Mouse (Mus musculus) MEL (cell line): ENCODE measurements around the gene Wrb. TPM values are rescaled to one million over a fixed set of nuclear protein-coding genes. Genes with fewer than 3 reads are reported as not detected.
"Not testable (repeated sequence)": the region's sequence is repeated elsewhere in the genome, so short reads cannot be mapped to it uniquely, and the experiment has no call there.

Experiments
- DNase-seq: peaks from one replicate; pipeline ENCODE4 v3.0.0; 2011; ENCODE audit warnings: low read depth, low spot score
- H3K27ac ChIP-seq: 2 replicates; pipeline ENCODE4 v1.5.1; 2012; ENCODE audit warnings: low read depth, mild to moderate bottlenecking, control low read depth, low read length, moderate library complexity; ENCODE audit not compliant: control insufficient read depth
- H3K27me3 ChIP-seq, 2 experiments: fragments of 150-350 bp in 1 of 2; sonication (generic) in 1 of 2; 2 replicates each; pipeline ENCODE4 v1.6.1; 2012; ENCODE audit warnings: low read length in 2 of 2, mild to moderate bottlenecking in 2 of 2, improper control_type of control experiment in 1 of 2, moderate library complexity in 1 of 2; ENCODE audit not compliant: insufficient read depth in 2 of 2, control insufficient read depth in 1 of 2
- H3K36me3 ChIP-seq, 2 experiments: 2 replicates each; pipeline ENCODE4 v1.6.1; 2012 to 2014; ENCODE audit warnings: low read length in 2 of 2, improper control_type of control experiment in 1 of 2, inconsistent platforms in 1 of 2, mild to moderate bottlenecking in 1 of 2; ENCODE audit not compliant: insufficient read depth in 2 of 2, control insufficient read depth in 1 of 2
- H3K4me1 ChIP-seq, 2 experiments: fragments of 150-350 bp in 1 of 2; sonication (generic) in 1 of 2; 2 replicates each; pipeline ENCODE4 v1.6.1; 2012; ENCODE audit warnings: low read length in 2 of 2, improper control_type of control experiment in 1 of 2, mild to moderate bottlenecking in 1 of 2; ENCODE audit not compliant: insufficient read depth in 2 of 2, control insufficient read depth in 1 of 2
- H3K4me3 ChIP-seq, 2 experiments: fragments of 150-350 bp in 1 of 2; sonication (generic) in 1 of 2; 2 replicates each; pipeline ENCODE4 v1.5.1; 2012; ENCODE audit warnings: low read depth in 2 of 2, low read length in 2 of 2, mild to moderate bottlenecking in 2 of 2, moderate library complexity in 2 of 2, control low read depth in 1 of 2, improper control_type of control experiment in 1 of 2; ENCODE audit not compliant: control insufficient read depth in 1 of 2, insufficient read depth in 1 of 2
- H3K79me2 ChIP-seq: 2 replicates; pipeline ENCODE4 v1.6.1; 2012; ENCODE audit warnings: mild to moderate bottlenecking, low read length, moderate library complexity; ENCODE audit not compliant: control insufficient read depth, poor library complexity, insufficient read depth
- H3K9ac ChIP-seq: 2 replicates; pipeline ENCODE4 v1.6.1; 2012; ENCODE audit warnings: low read depth, mild to moderate bottlenecking, control low read depth, low read length, moderate library complexity; ENCODE audit not compliant: control insufficient read depth, poor library complexity, severe bottlenecking
- H3K9me3 ChIP-seq: fragments of 150-350 bp; sonication (generic); replicated peaks from 2 replicates; pipeline ENCODE4 v1.6.1; 2012; ENCODE audit warnings: mild to moderate bottlenecking, low read length, improper control_type of control experiment, moderate library complexity; ENCODE audit not compliant: insufficient read depth
- BHLHE40 ChIP-seq: IDR thresholded peaks from 2 replicates; pipeline ENCODE4 v1.6.1; 2012; ENCODE audit warnings: low read depth, mild to moderate bottlenecking, inconsistent platforms, low read length, improper control_type of control experiment, borderline replicate concordance
- CTCF ChIP-seq, 3 experiments: IDR thresholded peaks in 2 of 3; conservative IDR thresholded peaks in 1 of 3; 2 replicates each; pipeline ENCODE4 v1.5.1; 2011 to 2012; ENCODE audit warnings: low read length in 3 of 3, low read depth in 2 of 3, mild to moderate bottlenecking in 2 of 3, improper control_type of control experiment in 1 of 3, inconsistent platforms in 1 of 3, mixed read lengths in 1 of 3, moderate library complexity in 1 of 3; ENCODE audit not compliant: control insufficient read depth in 1 of 3, insufficient read depth in 1 of 3, poor library complexity in 1 of 3, severe bottlenecking in 1 of 3
- E2F4 ChIP-seq: IDR thresholded peaks from 2 replicates; pipeline ENCODE4 v1.6.1; 2011; ENCODE audit warnings: low read depth, low read length, improper control_type of control experiment, borderline replicate concordance
- ELF1 ChIP-seq: IDR thresholded peaks from 2 replicates; pipeline ENCODE4 v1.6.1; 2014; ENCODE audit warnings: low read depth, mild to moderate bottlenecking, inconsistent platforms, low read length, improper control_type of control experiment, moderate library complexity
- EP300 ChIP-seq, 2 experiments: IDR thresholded peaks; 2 replicates each; pipeline ENCODE4 v1.6.1; 2011; ENCODE audit warnings: improper control_type of control experiment in 2 of 2, low read length in 2 of 2, low read depth in 1 of 2, mild to moderate bottlenecking in 1 of 2
- GATA1 ChIP-seq: IDR thresholded peaks from 2 replicates; pipeline ENCODE4 v1.6.1; 2011; ENCODE audit warnings: low read depth, low read length, improper control_type of control experiment
- JUND ChIP-seq: IDR thresholded peaks from 2 replicates; pipeline ENCODE4 v1.6.1; 2011; ENCODE audit warnings: low read depth, mild to moderate bottlenecking, improper control_type of control experiment, low read length
- MEF2A ChIP-seq: IDR thresholded peaks from 2 replicates; pipeline ENCODE4 v1.6.1; 2014; ENCODE audit warnings: low read depth, mild to moderate bottlenecking, inconsistent platforms, low read length, improper control_type of control experiment; ENCODE audit not compliant: poor library complexity, insufficient replicate concordance, severe bottlenecking; ENCODE audit errors: extremely low read depth
- POLR2A ChIP-seq, 2 experiments: IDR thresholded peaks; 2 replicates each; pipeline ENCODE4 v1.6.1; 2011 to 2012; ENCODE audit warnings: low read length in 2 of 2, mild to moderate bottlenecking in 2 of 2, control low read depth in 1 of 2, improper control_type of control experiment in 1 of 2, low read depth in 1 of 2, moderate library complexity in 1 of 2; ENCODE audit not compliant: control insufficient read depth in 1 of 2, insufficient read depth in 1 of 2, poor library complexity in 1 of 2
- POLR2AphosphoS2 ChIP-seq: IDR thresholded peaks from 2 replicates; pipeline ENCODE4 v1.6.1; 2011; ENCODE audit warnings: low read length, improper control_type of control experiment
- POLR2AphosphoS5 ChIP-seq: IDR thresholded peaks from 2 replicates; pipeline ENCODE4 v1.6.1; 2012; ENCODE audit warnings: low read depth, borderline replicate concordance, mild to moderate bottlenecking, inconsistent platforms, low read length, moderate library complexity, mixed read lengths
- RAD21 ChIP-seq: IDR thresholded peaks from 2 replicates; pipeline ENCODE4 v1.6.1; 2011; ENCODE audit warnings: mild to moderate bottlenecking, low read depth, low read length, improper control_type of control experiment
- SMC3 ChIP-seq: IDR thresholded peaks from 2 replicates; pipeline ENCODE4 v1.6.1; 2011; ENCODE audit warnings: low read depth, low read length, improper control_type of control experiment
- TAL1 ChIP-seq: IDR thresholded peaks from 2 replicates; pipeline ENCODE4 v1.6.1; 2012; ENCODE audit warnings: mild to moderate bottlenecking, inconsistent platforms, low read length, moderate library complexity, mixed read lengths
- TBP ChIP-seq: IDR thresholded peaks from 2 replicates; pipeline ENCODE4 v1.8.0; 2011; ENCODE audit warnings: low read depth, low read length, improper control_type of control experiment
- USF1 ChIP-seq: IDR thresholded peaks from 2 replicates; pipeline ENCODE4 v1.6.1; 2014; ENCODE audit warnings: low read depth, mild to moderate bottlenecking, inconsistent platforms, low read length, improper control_type of control experiment, moderate library complexity
- ZKSCAN1 ChIP-seq: IDR thresholded peaks from 2 replicates; pipeline ENCODE4 v1.6.1; 2012; ENCODE audit warnings: low read depth, mild to moderate bottlenecking, inconsistent platforms, low read length, improper control_type of control experiment, moderate library complexity
- polyA plus RNA-seq, 2 experiments: library from polyadenylated mRNA; stranded (reverse) in 1 of 2; unstranded in 1 of 2; fragments of >175 nt in 1 of 2; fragments of >200 nt in 1 of 2; gene quantifications; 2 replicates each; pipeline versions ENCODE4 v1.2.1 to v1.2.4; 2012; ENCODE audit warnings: low replicate concordance in 2 of 2, low read depth in 1 of 2; ENCODE audit not compliant: insufficient read length in 2 of 2, insufficient read depth in 1 of 2, missing spikeins in 1 of 2
- total RNA-seq: library from RNA; depleted of rRNA; stranded (reverse); fragments of 300-350 nt; gene quantifications from 2 replicates; pipeline ENCODE4 v1.2.3, GENCODE M21; 2012

The Wrb gene
- total and polyA plus RNA-seq, 3 experiments = 41.6 to 50.2 TPM; not detected in 1

DNA sequence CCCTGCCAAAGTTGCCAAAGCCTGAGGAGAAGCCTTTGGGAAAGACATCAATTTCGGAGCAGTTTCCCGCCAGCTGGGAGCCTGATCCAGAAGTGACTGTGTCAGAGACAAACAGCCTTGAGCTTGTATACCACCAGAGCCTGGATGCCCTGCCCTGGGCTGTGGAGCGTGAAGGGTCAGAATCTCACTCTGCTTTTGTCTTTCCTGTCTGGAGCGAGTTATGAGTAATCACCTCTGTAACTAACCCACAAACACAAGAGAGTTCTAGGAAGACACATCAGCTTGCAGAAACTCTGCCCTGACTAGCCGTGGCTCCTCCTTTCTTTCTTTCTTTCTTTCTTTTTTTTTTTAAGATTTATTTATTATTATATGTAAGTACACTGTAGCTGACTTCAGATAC lies 49.2 kb upstream of the Wrb start:
- Histone ChIP-seq H3K9ac (no peak overlapping the region), H3K27ac (no peak overlapping the region), H3K79me2 (no peaks in the 10 kb centered on the region), H3K4me1 (peaks cover 3 to 8% of the 10 kb centered on the region in 2 experiments; a peak in 3 of 4 replicates), H3K36me3 (peaks cover 0 to 4% of the 10 kb centered on the region in 2 experiments; a peak in 2 of 4 replicates), H3K27me3 (no peaks in the 10 kb centered on the region), H3K4me3 (no peak overlapping the region), H3K9me3 (no peaks in the 10 kb centered on the region)
- DNase-seq = no peak
- TF ChIP-seq POLR2A (IDR thresholded peaks at IDR 0.05; ENCODE audit: control insufficient read depth in 1 of 2, insufficient read depth in 1 of 2, low read depth in 1 of 2, low read length in 2 of 2, poor library complexity in 1 of 2) = no peak
- TF ChIP-seq MEF2A = no peak
- no peak for TF ChIP-seq USF1
- TF ChIP-seq ZKSCAN1 = no peak
- no peak for TF ChIP-seq POLR2AphosphoS5
- TF ChIP-seq E2F4 = no peak
- no peak for TF ChIP-seq GATA1
- TF ChIP-seq SMC3 = no peak
- no peak for TF ChIP-seq TBP
- TF ChIP-seq RAD21 = no peak
- TF ChIP-seq ELF1 = no peak
- no peak for TF ChIP-seq EP300 (IDR thresholded peaks at IDR 0.05; ENCODE audit: low read depth in 1 of 2, low read length in 2 of 2)

DNA sequence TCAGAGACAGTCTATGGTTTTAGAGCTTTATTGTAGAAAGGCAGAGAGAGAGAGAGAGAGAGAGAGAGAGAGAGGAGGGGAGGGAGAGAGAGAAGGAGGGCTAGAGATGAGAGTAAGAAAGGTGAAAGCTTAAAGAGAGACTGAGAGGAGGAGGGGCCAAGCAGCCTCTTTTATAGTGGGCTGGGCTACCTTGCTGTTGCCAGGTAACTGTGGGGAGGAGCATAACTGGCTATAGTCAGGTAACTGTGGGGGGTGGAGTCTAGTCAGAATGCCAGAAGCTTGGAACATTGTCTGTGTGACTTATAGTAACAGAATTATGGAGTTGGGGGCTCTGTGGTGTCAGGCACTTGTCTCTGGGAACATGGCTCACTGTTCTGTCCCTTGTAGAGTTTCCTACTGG lies 47.4 kb upstream of the Wrb start:
- H3K4me3 ChIP-seq, H3K4me1 ChIP-seq, H3K36me3 ChIP-seq, H3K79me2 ChIP-seq, H3K27me3 ChIP-seq, H3K27ac ChIP-seq, DNase-seq, H3K9ac ChIP-seq, H3K9me3 ChIP-seq: not testable (repeated sequence)

DNA sequence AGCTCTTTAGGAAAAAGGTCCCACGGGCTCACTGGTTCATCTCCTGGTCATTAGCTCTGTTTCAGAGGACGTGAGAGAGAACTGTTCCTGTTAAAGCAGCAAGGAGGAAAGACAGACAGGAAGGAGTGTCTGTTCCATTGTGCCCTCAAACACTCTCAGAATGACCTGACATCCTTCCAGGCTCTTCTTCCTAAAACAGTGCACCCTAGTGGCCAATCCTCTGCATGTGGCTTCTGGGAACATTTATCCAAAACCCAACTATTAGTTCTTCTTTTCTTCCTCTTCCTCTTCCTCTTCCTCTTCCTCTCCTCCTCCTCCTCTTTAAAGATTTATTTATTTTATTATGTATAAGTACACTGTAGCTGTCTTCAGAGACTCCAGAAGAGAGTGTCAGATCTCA lies 42.2 kb upstream of the Wrb start:
- Histone ChIP-seq H3K4me3 (no peak overlapping the region), H3K27me3 (no peaks in the 10 kb centered on the region), H3K9me3 (no peaks in the 10 kb centered on the region), H3K27ac (no peak overlapping the region), H3K36me3 (no peaks in the 10 kb centered on the region), H3K79me2 (no peaks in the 10 kb centered on the region), H3K9ac (no peak overlapping the region), H3K4me1 (no peaks in the 10 kb centered on the region)
- peak; percentile 58 for DNase-seq
- TF ChIP-seq TAL1 = no peak
- TF ChIP-seq POLR2AphosphoS2 = no peak
- TF ChIP-seq JUND = no peak
- peak; percentile 36 to 67 (median 51) for TF ChIP-seq CTCF (IDR thresholded peaks at IDR 0.05 in 2 of 3, conservative IDR thresholded peaks at IDR 0.05 in 1 of 3; ENCODE audit: control insufficient read depth in 1 of 3, insufficient read depth in 1 of 3, low read depth in 2 of 3, low read length in 3 of 3, poor library complexity in 1 of 3, severe bottlenecking in 1 of 3)
- TF ChIP-seq BHLHE40 = no peak
- peak; percentile 40 for TF ChIP-seq SMC3
